Mouse (Mus musculus) midbrain, embryonic 11.5 days (tissue): ENCODE measurements around the gene Ffar1. TPM values are rescaled to one million over a fixed set of nuclear protein-coding genes. Genes with fewer than 3 reads are reported as not detected.
"Not testable (repeated sequence)": the region's sequence is repeated elsewhere in the genome, so short reads cannot be mapped to it uniquely, and the experiment has no call there.

Experiments used
- ATAC-seq: fragments of 200-750 bp; cut with Nextera tagmentation; 2 replicates; pipeline ENCODE4 v1.8.0; 2017; ENCODE audit warnings: moderate TSS enrichment, moderate library complexity; ENCODE audit not compliant: low FRiP score
- DNase-seq: peaks from one replicate; pipeline ENCODE4 v3.0.0; 2015; ENCODE audit warnings: low spot score; ENCODE audit errors: missing footprints
- H3K27ac ChIP-seq: fragments of 300-500 bp; sonication (generic); 2 replicates; pipeline ENCODE4 v1.5.1; 2014; ENCODE audit warnings: low read depth, low read length
- H3K27me3 ChIP-seq: fragments of 300-500 bp; sonication (generic); 2 replicates; pipeline ENCODE4 v1.6.1; 2014; ENCODE audit warnings: mild to moderate bottlenecking, low read length, moderate library complexity, mixed read lengths; ENCODE audit not compliant: control insufficient read depth, insufficient read depth
- H3K36me3 ChIP-seq: fragments of 300-500 bp; sonication (generic); 2 replicates; pipeline ENCODE4 v1.6.1; 2014; ENCODE audit warnings: mild to moderate bottlenecking, low read length, moderate library complexity, mixed read lengths; ENCODE audit not compliant: control insufficient read depth, insufficient read depth
- H3K4me1 ChIP-seq: fragments of 300-500 bp; sonication (generic); 2 replicates; pipeline ENCODE4 v1.6.1; 2014; ENCODE audit warnings: low read length; ENCODE audit not compliant: control insufficient read depth, insufficient read depth
- H3K4me2 ChIP-seq: fragments of 300-500 bp; sonication (generic); 2 replicates; pipeline ENCODE4 v1.6.1; 2014; ENCODE audit warnings: mild to moderate bottlenecking, moderate library complexity
- H3K4me3 ChIP-seq: fragments of 300-500 bp; sonication (generic); 2 replicates; pipeline ENCODE4 v1.5.1; 2014; ENCODE audit warnings: low read depth, low read length
- H3K9ac ChIP-seq: fragments of 300-500 bp; sonication (generic); 2 replicates; pipeline ENCODE4 v1.6.1; 2014; ENCODE audit warnings: low read length
- H3K9me3 ChIP-seq: fragments of 300-500 bp; sonication (generic); 2 replicates; pipeline ENCODE4 v1.6.1; 2016; ENCODE audit warnings: low read length; ENCODE audit not compliant: control insufficient read depth
- WGBS: fragments of 180-500 bp; shearing (Covaris S2); extraction: QIAGEN DNeasy Blood & Tissue Kit; methylation state at CpG from one replicate; pipeline ENCODE4 v1.1.7; 2014; 5-methylcytosine and 5-hydroxymethylcytosine counted together
- polyA plus RNA-seq: library from polyadenylated mRNA; unstranded; fragments of >200 nt; fragmentation: Nextera tagmentation; extraction: Ambion mirVana; gene quantifications from 2 replicates; pipeline ENCODE4 v1.2.1, GENCODE M21; 2014

Gene Ffar1
- polyA plus RNA-seq, 1 experiment from 2014 or later, result not detected

GRCm38 (mm10) chr7:30842092-30842491 is 19.3 kb downstream of the Ffar1 start:
- 81% methylated on average over 5 of the region's 5 CpGs for WGBS
- DNase-seq (no peak), ATAC-seq (no peak)
- H3K4me3 ChIP-seq, result no peak overlapping the region
- H3K27ac ChIP-seq, result no peak overlapping the region
- no peak overlapping the region for H3K4me2 ChIP-seq
- H3K27me3 ChIP-seq, result no peaks in the 10 kb centered on the region
- H3K4me1 ChIP-seq, result 0 out of 2 replicates have a peak, but pooled peaks cover 2% of the 10 kb centered on the region
- H3K9ac ChIP-seq, result no peak overlapping the region
- H3K9me3 ChIP-seq, result no peaks in the 10 kb centered on the region
- H3K36me3 ChIP-seq, result no peaks in the 10 kb centered on the region

- Histone ChIP-seq H3K27ac (no peak overlapping the region), H3K36me3 (no peaks in the 10 kb centered on the region), H3K9ac (no peak overlapping the region), H3K27me3 (no peaks in the 10 kb centered on the region), H3K4me1 (0 out of 2 replicates have a peak, but pooled peaks cover 2% of the 10 kb centered on the region), H3K4me3 (no peak overlapping the region), H3K4me2 (no peak overlapping the region), H3K9me3 (no peaks in the 10 kb centered on the region)
- WGBS, result 83% methylated on average over 4 of the region's 4 CpGs
- ATAC-seq, result no peak
- no peak for DNase-seq
Observed at GRCm38 (mm10) chr7:30841379-30841778, 20.0 kb downstream of the Ffar1 start.

DNA sequence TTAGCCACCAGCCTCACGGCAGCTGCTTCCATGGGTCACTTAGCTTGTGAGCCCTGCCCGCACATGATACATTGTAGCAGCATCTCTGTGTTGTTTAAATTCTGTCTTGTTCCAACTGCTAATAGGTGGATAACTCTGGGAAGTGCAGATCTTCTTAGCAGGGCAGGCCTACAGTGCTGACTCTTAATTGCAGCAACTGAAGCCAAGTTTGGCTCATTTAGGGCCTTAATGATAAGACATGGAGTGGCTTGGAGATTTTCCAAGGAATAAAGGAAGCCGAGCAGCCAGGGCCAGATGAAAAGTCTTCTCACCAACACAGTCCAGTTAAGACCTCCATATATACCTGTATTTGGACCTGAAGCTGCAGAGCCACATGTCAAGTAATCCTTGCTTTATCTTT is 21.1 kb downstream of the Ffar1 start:
- H3K4me1 ChIP-seq, result 0 out of 2 replicates have a peak, but pooled peaks cover 2% of the 10 kb centered on the region
- H3K36me3 ChIP-seq, result no peaks in the 10 kb centered on the region
- H3K27me3 ChIP-seq, result no peaks in the 10 kb centered on the region
- WGBS, result 82% methylated on average over 3 of the region's 3 CpGs
- no peaks in the 10 kb centered on the region for H3K9me3 ChIP-seq
- H3K4me3 ChIP-seq, result no peak overlapping the region
- H3K9ac ChIP-seq, result no peak overlapping the region
- ATAC-seq (no peak), DNase-seq (no peak)
- no peak overlapping the region for H3K4me2 ChIP-seq
- no peak overlapping the region for H3K27ac ChIP-seq

- Histone ChIP-seq H3K27me3 (no peaks in the 10 kb centered on the region), H3K4me2 (no peak overlapping the region), H3K9me3 (no peaks in the 10 kb centered on the region), H3K4me1 (no peaks in the 10 kb centered on the region), H3K27ac (no peak overlapping the region), H3K9ac (no peak overlapping the region), H3K4me3 (no peak overlapping the region), H3K36me3 (no peaks in the 10 kb centered on the region)
- no peak for DNase-seq
- ATAC-seq, result no peak
Observed at GRCm38 (mm10) chr7:30837277-30837676, 24.1 kb downstream of the Ffar1 start.

GRCm38 (mm10) chr7:30832684-30833083 is 28.7 kb downstream of the Ffar1 start:
- H3K9ac ChIP-seq, H3K36me3 ChIP-seq, H3K9me3 ChIP-seq, H3K27ac ChIP-seq, H3K4me3 ChIP-seq, H3K27me3 ChIP-seq, H3K4me1 ChIP-seq, ATAC-seq, DNase-seq, H3K4me2 ChIP-seq: not testable (repeated sequence)
- WGBS, result 59% methylated on average over 7 of the region's 11 CpGs

GRCm38 (mm10) chr7:30832261-30832660 is 29.1 kb downstream of the Ffar1 start:
- no peak overlapping the region for H3K4me2 ChIP-seq
- no peak overlapping the region for H3K4me3 ChIP-seq
- no peak overlapping the region for H3K9ac ChIP-seq
- no peak for ATAC-seq
- no peaks in the 10 kb centered on the region for H3K9me3 ChIP-seq
- no peaks in the 10 kb centered on the region for H3K4me1 ChIP-seq
- WGBS, result 82% methylated on average over 9 of the region's 17 CpGs
- H3K27ac ChIP-seq, result no peak overlapping the region
- no peaks in the 10 kb centered on the region for H3K36me3 ChIP-seq
- H3K27me3 ChIP-seq, result no peaks in the 10 kb centered on the region
- no peak for DNase-seq

GRCm38 (mm10) chr7:30829428-30829827 is 31.9 kb downstream of the Ffar1 start:
- no peak overlapping the region for H3K9ac ChIP-seq
- no peaks in the 10 kb centered on the region for H3K27me3 ChIP-seq
- ATAC-seq, result no peak
- no peaks in the 10 kb centered on the region for H3K4me1 ChIP-seq
- 73% methylated on average over 3 of the region's 3 CpGs for WGBS
- no peak overlapping the region for H3K4me2 ChIP-seq
- no peaks in the 10 kb centered on the region for H3K9me3 ChIP-seq
- no peak for DNase-seq
- no peak overlapping the region for H3K4me3 ChIP-seq
- no peak overlapping the region for H3K27ac ChIP-seq
- no peaks in the 10 kb centered on the region for H3K36me3 ChIP-seq

GRCm38 (mm10) chr7:30828871-30829270 is 32.5 kb downstream of the Ffar1 start:
- H3K9ac ChIP-seq, DNase-seq, H3K4me1 ChIP-seq, H3K36me3 ChIP-seq, H3K27ac ChIP-seq, H3K27me3 ChIP-seq, H3K4me3 ChIP-seq, H3K9me3 ChIP-seq, H3K4me2 ChIP-seq, ATAC-seq: not testable (repeated sequence)

- Histone ChIP-seq H3K4me2 (no peak overlapping the region), H3K27me3 (no peaks in the 10 kb centered on the region), H3K9me3 (no peaks in the 10 kb centered on the region), H3K36me3 (no peaks in the 10 kb centered on the region), H3K27ac (no peak overlapping the region), H3K4me1 (no peaks in the 10 kb centered on the region), H3K4me3 (no peak overlapping the region), H3K9ac (no peak overlapping the region)
- 96% methylated on average over 10 of the region's 10 CpGs for WGBS
- ATAC-seq (no peak), DNase-seq (no peak)
Observed at GRCm38 (mm10) chr7:30826660-30827059, 34.7 kb downstream of the Ffar1 start.

DNA sequence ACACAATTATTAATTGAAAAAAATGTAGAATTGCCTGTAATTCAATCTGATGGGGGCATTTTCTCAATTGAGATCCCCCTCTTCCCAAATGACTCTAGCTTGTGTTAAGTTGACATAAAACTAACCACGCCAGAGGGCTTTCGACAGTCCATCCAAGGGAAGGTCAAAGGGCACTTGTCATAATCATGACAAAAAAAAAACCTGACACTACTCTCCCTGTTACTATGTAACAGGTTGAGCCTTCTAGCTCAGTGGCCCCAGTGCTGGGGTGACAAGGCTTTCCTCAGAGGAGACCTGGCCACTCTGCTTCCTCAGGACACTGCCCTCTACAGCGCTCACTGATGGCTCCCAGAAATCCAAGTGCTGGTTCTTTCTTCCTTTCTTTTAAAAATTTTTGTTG is 37.1 kb downstream of the Ffar1 start:
- no peaks in the 10 kb centered on the region for H3K36me3 ChIP-seq
- no peak overlapping the region for H3K27ac ChIP-seq
- 96% methylated on average over 3 of the region's 3 CpGs for WGBS
- H3K4me2 ChIP-seq, result no peak overlapping the region
- no peak overlapping the region for H3K4me3 ChIP-seq
- DNase-seq, result peak; percentile 19
- no peak overlapping the region for H3K9ac ChIP-seq
- no peaks in the 10 kb centered on the region for H3K9me3 ChIP-seq
- no peaks in the 10 kb centered on the region for H3K27me3 ChIP-seq
- no peaks in the 10 kb centered on the region for H3K4me1 ChIP-seq
- no peak for ATAC-seq
